Mouse (Mus musculus) liver, adult 2 months (tissue): Measurements from ENCODE around the gene Sarm1.

Experiments used
- CTCF ChIP-seq: fragments of 200-500 bp; IDR thresholded peaks from 2 replicates; pipeline ENCODE4 v1.5.1; 2011; ENCODE audit warnings: low read depth, low read length, control low read depth
- POLR2A ChIP-seq: fragments of 200-500 bp; IDR thresholded peaks from 2 replicates; pipeline ENCODE4 v1.6.1; 2011; ENCODE audit warnings: low read length, control low read depth; ENCODE audit not compliant: insufficient read depth; ENCODE audit errors: extremely low read depth

DNA sequence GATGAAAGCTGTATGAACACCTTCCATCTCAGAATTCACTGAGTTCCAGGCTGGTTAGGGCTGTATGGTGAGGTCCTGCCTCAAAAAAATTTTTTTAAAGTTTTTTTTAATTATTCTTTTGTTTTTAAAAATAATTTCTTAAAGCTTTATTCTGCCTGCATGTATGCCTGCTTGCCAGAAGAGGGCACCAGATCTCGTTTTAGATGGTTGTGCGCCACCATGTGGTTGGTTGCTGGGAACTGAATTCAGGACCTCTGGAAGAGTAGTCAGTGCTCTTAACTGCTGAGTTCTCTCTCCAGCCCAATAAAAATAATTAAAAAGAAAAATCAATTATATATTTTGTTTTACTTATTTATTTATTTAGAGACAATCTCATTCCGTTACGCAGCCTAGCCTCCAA, 43.9 kb downstream of the Sarm1 start:
- no peak for TF ChIP-seq POLR2A
- peak; percentile 76 for TF ChIP-seq CTCF
